Mouse (Mus musculus): ENCODE measurements around the gene Pomgnt2.

- TF ChIP-seq ZNF384 (IDR thresholded peaks at IDR 0.05; ENCODE audit: low read depth, low read length) (no peak), E2F4 (IDR thresholded peaks at IDR 0.05; ENCODE audit: borderline replicate concordance, low read depth, low read length) (no peak), GATA1 (IDR thresholded peaks at IDR 0.05; ENCODE audit: low read depth, low read length) (no peak)
Measured at GRCm38 (mm10) chr9:121943005-121943404, 53.9 kb downstream of the Pomgnt2 start.

All from MEL (cell line).